Mouse (Mus musculus) testis, adult 2 months (tissue): ENCODE data around the gene Prkci. TPM values are rescaled to one million over a fixed set of nuclear protein-coding genes. Genes with fewer than 3 reads are reported as not detected.

Experiments used
- H3K27ac ChIP-seq: fragments of 200-500 bp; 2 replicates; pipeline ENCODE4 v1.5.1; 2012; ENCODE audit warnings: low read depth, low read length; ENCODE audit not compliant: control insufficient read depth, insufficient read depth
- H3K27me3 ChIP-seq: fragments of 200-500 bp; 2 replicates; pipeline ENCODE4 v1.6.1; 2012; ENCODE audit warnings: mild to moderate bottlenecking, low read length, moderate library complexity; ENCODE audit not compliant: control insufficient read depth, insufficient read depth
- H3K36me3 ChIP-seq: fragments of 200-500 bp; 2 replicates; pipeline ENCODE4 v1.6.1; 2012; ENCODE audit warnings: mild to moderate bottlenecking, low read length; ENCODE audit not compliant: control insufficient read depth, insufficient read depth
- H3K4me1 ChIP-seq: fragments of 200-500 bp; 2 replicates; pipeline ENCODE4 v1.6.1; 2012; ENCODE audit warnings: low read length; ENCODE audit not compliant: control insufficient read depth, insufficient read depth
- H3K4me3 ChIP-seq: fragments of 200-500 bp; 2 replicates; pipeline ENCODE4 v1.5.1; 2012; ENCODE audit warnings: low read depth, mild to moderate bottlenecking, low read length, moderate library complexity, mixed read lengths; ENCODE audit not compliant: control insufficient read depth
- CTCF ChIP-seq: fragments of 200-500 bp; IDR thresholded peaks from 2 replicates; pipeline ENCODE4 v1.5.1; 2012; ENCODE audit warnings: low read depth, mild to moderate bottlenecking, inconsistent platforms, low read length, moderate library complexity; ENCODE audit not compliant: control insufficient read depth, insufficient read depth, insufficient replicate concordance
- POLR2A ChIP-seq: fragments of 200-500 bp; IDR thresholded peaks from 2 replicates; pipeline ENCODE4 v1.6.1; 2012; ENCODE audit warnings: low read depth, mild to moderate bottlenecking, inconsistent platforms, low read length, moderate library complexity; ENCODE audit not compliant: control insufficient read depth
- polyA plus RNA-seq: library from polyadenylated mRNA; depleted of rRNA; stranded (reverse); fragments of >200 nt; gene quantifications from 2 replicates; pipeline ENCODE4 v1.2.3, GENCODE M21; 2012

Gene Prkci
- polyA plus RNA-seq, 1 experiment, result 8.5 TPM

GRCm38 (mm10) chr3:31016594-31017196 is 21.1 kb downstream of the Prkci start:
- no peak overlapping the region for H3K27ac ChIP-seq

DNA sequence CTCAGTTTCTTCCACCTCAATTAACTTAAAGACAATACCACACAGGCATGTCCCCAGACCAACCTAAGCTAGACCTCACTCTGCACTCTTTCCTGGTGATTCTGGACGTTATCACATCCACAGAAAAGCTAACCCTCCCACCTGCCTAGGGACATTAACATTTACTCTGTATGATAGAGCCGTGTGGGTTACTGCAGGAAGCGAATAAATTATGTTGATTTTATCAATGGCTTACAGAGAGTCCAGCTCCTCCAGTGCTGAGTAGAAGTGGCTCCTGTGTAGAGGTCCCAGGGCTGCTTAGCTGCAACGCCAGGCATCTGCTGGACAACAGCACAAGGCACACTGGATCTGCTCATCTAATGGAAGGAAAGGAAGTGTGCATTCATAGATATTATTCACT is 22.1 kb downstream of the Prkci start:
- H3K4me3 ChIP-seq, result no peak overlapping the region
- no peaks in the 10 kb centered on the region; the same call in 1 of the 2 replicates for H3K4me1 ChIP-seq
- TF ChIP-seq CTCF (no peak), POLR2A (no peak)
- no peaks in the 10 kb centered on the region for H3K27me3 ChIP-seq
- no peaks in the 10 kb centered on the region for H3K36me3 ChIP-seq
- H3K27ac ChIP-seq, result no peak overlapping the region

More at GRCm38 (mm10) chr3:31016594-31017196, 21.1 kb downstream of the Prkci start:
- Histone ChIP-seq H3K4me1 (no peaks in the 10 kb centered on the region; the same call in 1 of the 2 replicates), H3K27me3 (no peaks in the 10 kb centered on the region), H3K4me3 (no peak overlapping the region), H3K36me3 (no peaks in the 10 kb centered on the region)
- TF ChIP-seq POLR2A, result no peak
- no peak for TF ChIP-seq CTCF

- Histone ChIP-seq H3K27me3 (no peaks in the 10 kb centered on the region), H3K27ac (no peak overlapping the region), H3K4me3 (no peak overlapping the region), H3K4me1 (no peaks in the 10 kb centered on the region; the same call in 1 of the 2 replicates), H3K36me3 (no peaks in the 10 kb centered on the region)
- TF ChIP-seq POLR2A (no peak), CTCF (no peak)
Measured at GRCm38 (mm10) chr3:31019287-31019686, 23.7 kb downstream of the Prkci start.

GRCm38 (mm10) chr3:31019793-31020447 is 24.4 kb downstream of the Prkci start:
- no peak overlapping the region for H3K27ac ChIP-seq
- no peaks in the 10 kb centered on the region; the same call in 1 of the 2 replicates for H3K4me1 ChIP-seq
- H3K36me3 ChIP-seq, result no peaks in the 10 kb centered on the region
- no peak for TF ChIP-seq POLR2A
- TF ChIP-seq CTCF, result no peak
- no peak overlapping the region for H3K4me3 ChIP-seq
- no peaks in the 10 kb centered on the region for H3K27me3 ChIP-seq

DNA sequence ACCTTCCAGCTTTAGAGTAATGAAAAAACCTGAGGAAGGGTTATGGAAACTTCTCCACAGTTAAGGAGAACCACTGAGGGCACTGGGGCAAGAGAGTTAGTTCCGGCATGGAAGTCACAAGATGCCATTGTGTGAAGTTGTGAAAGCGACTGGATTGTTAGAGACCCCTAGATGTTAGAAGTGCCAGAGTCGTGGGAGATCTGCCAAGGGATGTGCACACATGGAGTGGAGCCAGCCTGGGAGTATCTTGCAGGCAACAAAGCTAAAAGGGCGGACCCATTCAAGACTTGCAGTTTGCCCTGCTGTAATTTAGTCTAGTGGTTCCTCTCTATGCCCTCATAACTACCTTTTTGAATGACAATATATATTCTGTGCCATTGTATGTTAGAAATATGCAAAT is 25.1 kb downstream of the Prkci start:
- Histone ChIP-seq H3K27ac (no peak overlapping the region), H3K4me1 (no peaks in the 10 kb centered on the region; the same call in 1 of the 2 replicates), H3K4me3 (no peak overlapping the region), H3K27me3 (no peaks in the 10 kb centered on the region), H3K36me3 (no peaks in the 10 kb centered on the region)
- TF ChIP-seq POLR2A, result no peak
- TF ChIP-seq CTCF, result no peak

DNA sequence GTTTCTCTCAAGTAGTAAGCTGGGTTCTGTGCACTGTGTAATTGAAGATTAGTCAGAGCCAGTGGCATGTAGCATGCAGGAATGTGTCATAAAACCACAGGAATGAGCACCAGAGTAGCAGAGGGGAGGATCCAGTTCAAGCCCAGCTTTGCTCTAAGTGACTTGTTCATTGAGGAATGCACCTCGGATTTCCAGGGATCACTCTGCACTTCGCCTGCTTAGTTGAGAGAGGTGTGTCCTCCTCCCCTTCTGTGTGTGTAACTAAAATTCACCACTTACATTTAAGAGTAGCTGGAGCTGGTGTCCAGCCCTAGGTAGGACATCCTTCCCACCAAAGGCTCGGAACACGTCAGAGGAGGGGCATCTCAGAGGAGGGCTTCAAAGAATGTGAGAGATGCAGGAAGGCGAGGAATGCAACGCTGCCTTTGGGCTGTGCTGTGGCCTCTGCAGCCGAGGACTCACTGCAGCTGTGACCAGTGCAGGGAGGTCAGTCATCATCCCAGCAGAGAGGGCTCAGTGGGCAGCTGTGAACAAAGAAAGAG is 27.4 kb downstream of the Prkci start:
- H3K27ac ChIP-seq, result no peak overlapping the region

DNA sequence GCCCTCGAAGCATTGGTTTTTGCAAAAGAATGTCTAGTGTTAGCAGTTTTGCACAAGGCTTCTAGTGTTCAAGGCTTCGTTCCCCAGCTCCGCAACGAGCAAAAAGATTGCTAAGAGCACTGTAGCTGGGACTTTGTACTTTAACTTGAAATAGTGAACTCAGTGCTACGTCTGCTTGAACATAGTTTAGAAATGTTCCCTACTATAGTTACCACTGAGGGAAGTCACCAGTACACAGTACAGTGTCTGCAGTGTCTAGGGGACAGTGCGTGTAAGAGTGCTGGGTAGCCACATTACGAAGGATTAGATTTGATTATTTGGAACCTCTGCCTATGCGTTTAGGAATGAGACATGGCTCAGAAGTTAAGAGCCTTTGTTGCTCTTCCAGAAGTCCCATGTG is 32.2 kb downstream of the Prkci start:
- Histone ChIP-seq H3K27ac (no peak overlapping the region), H3K4me3 (no peak overlapping the region), H3K36me3 (no peaks in the 10 kb centered on the region), H3K4me1 (no peaks in the 10 kb centered on the region), H3K27me3 (no peaks in the 10 kb centered on the region)
- no peak for TF ChIP-seq CTCF

More for the DNA sequence above, 27.4 kb downstream of the Prkci start:
- TF ChIP-seq CTCF (no peak), POLR2A (no peak)
- H3K4me1 ChIP-seq, result no peaks in the 10 kb centered on the region
- H3K4me3 ChIP-seq, result no peak overlapping the region
- no peaks in the 10 kb centered on the region for H3K27me3 ChIP-seq
- no peaks in the 10 kb centered on the region for H3K36me3 ChIP-seq

- Histone ChIP-seq H3K4me1 (no peaks in the 10 kb centered on the region), H3K27ac (no peak overlapping the region), H3K36me3 (no peaks in the 10 kb centered on the region), H3K4me3 (no peak overlapping the region), H3K27me3 (no peaks in the 10 kb centered on the region)
- no peak for TF ChIP-seq POLR2A
- TF ChIP-seq CTCF, result no peak
Measured at GRCm38 (mm10) chr3:31031621-31032020, 36.1 kb downstream of the Prkci start.
